Mouse (Mus musculus): ENCODE results near the gene Dpep3. TPM values are rescaled to one million over a fixed set of nuclear protein-coding genes. Genes with fewer than 3 reads are reported as not detected.
"Not testable (repeated sequence)": the region's sequence is repeated elsewhere in the genome, so short reads cannot be mapped to it uniquely, and the experiment has no call there.

Dpep3 gene
- total RNA-seq (2014; fragmentation: Nextera tagmentation) (not detected in 2 replicates), total RNA-seq (2017) (0.05 TPM in 1 of 2 replicates, not detected in the other), polyA plus RNA-seq (2012) (not detected in 2 replicates)

GRCm38 (mm10) chr8:105979325-105979724 is at the start of gene Dpep3:
Dpep3 (minus strand) TSS chr8:105979429.
- H3K9me3 ChIP-seq (replicated peaks), result no peaks in the 10 kb centered on the region; the same call in 1 of the 2 replicates
- no peak within 1 kb of the TSS for H3K4me3 ChIP-seq (ENCODE audit: low read depth, low read length)
- peaks cover 9% of the 10 kb centered on the region for H3K4me1 ChIP-seq (ENCODE audit: insufficient read depth, low read depth, low read length)
- DNase-seq (ENCODE audit: low spot score), result no peak
- no peaks in the 10 kb centered on the region for H3K36me3 ChIP-seq (replicated peaks)
- peaks cover 29% of the 10 kb centered on the region for H3K27me3 ChIP-seq (ENCODE audit: insufficient read depth, low read length)
- ATAC-seq (ENCODE audit: extremely low read depth, insufficient number of reproducible peaks, low FRiP score, poor library complexity, severe bottlenecking), result no peak
- TF ChIP-seq GATA2 (IDR thresholded peaks at IDR 0.05; ENCODE audit: borderline replicate concordance, low read depth, low read length) (no peak), CTCF (IDR thresholded peaks at IDR 0.05; ENCODE audit: low read depth, low read length) (no peak), GATA1 (IDR thresholded peaks at IDR 0.05; ENCODE audit: borderline replicate concordance, low read length) (no peak)

GRCm38 (mm10) chr8:106022483-106022882 is 43.3 kb upstream of the Dpep3 start:
- peak; percentile 51 for DNase-seq (ENCODE audit: low spot score)
- no peaks in the 10 kb centered on the region for H3K9me3 ChIP-seq (replicated peaks)
- ATAC-seq (ENCODE audit: extremely low read depth, insufficient number of reproducible peaks, low FRiP score, poor library complexity, severe bottlenecking), result peak; percentile 54
- H3K36me3 ChIP-seq (replicated peaks), result peaks cover 86% of the 10 kb centered on the region
- TF ChIP-seq GATA1 (IDR thresholded peaks at IDR 0.05; ENCODE audit: borderline replicate concordance, low read length) (no peak), CTCF (IDR thresholded peaks at IDR 0.05; ENCODE audit: low read depth, low read length) (peak; percentile 92), POLR2AphosphoS5 (IDR thresholded peaks at IDR 0.05; ENCODE audit: insufficient replicate concordance, low read depth, low read length) (no peak), GATA2 (IDR thresholded peaks at IDR 0.05; ENCODE audit: borderline replicate concordance, low read depth, low read length) (no peak), TAL1 (conservative IDR thresholded peaks at IDR 0.05; ENCODE audit: low read depth, low read length) (no peak)
- peaks cover 11% of the 10 kb centered on the region for H3K4me1 ChIP-seq (ENCODE audit: insufficient read depth, low read depth, low read length)
- H3K27me3 ChIP-seq (ENCODE audit: insufficient read depth, low read length), result no peaks in the 10 kb centered on the region
- H3K4me3 ChIP-seq (ENCODE audit: low read depth, low read length), result no peak overlapping the region

- ATAC-seq (ENCODE audit: extremely low read depth, insufficient number of reproducible peaks, low FRiP score, poor library complexity, severe bottlenecking) (no peak), DNase-seq (ENCODE audit: low spot score) (no peak)
- TF ChIP-seq GATA2 (IDR thresholded peaks at IDR 0.05; ENCODE audit: borderline replicate concordance, low read depth, low read length) (no peak), POLR2AphosphoS5 (IDR thresholded peaks at IDR 0.05; ENCODE audit: insufficient replicate concordance, low read depth, low read length) (no peak), GATA1 (IDR thresholded peaks at IDR 0.05; ENCODE audit: borderline replicate concordance, low read length) (no peak)
- Histone ChIP-seq H3K9me3 (replicated peaks) (no peaks in the 10 kb centered on the region), H3K4me3 (ENCODE audit: low read depth, low read length) (no peak overlapping the region), H3K36me3 (replicated peaks) (peaks cover 77% of the 10 kb centered on the region), H3K4me1 (ENCODE audit: insufficient read depth, low read depth, low read length) (peaks cover 29% of the 10 kb centered on the region), H3K27me3 (ENCODE audit: insufficient read depth, low read length) (no peaks in the 10 kb centered on the region)
Measured at GRCm38 (mm10) chr8:106018039-106018438, 38.8 kb upstream of the Dpep3 start.

DNA sequence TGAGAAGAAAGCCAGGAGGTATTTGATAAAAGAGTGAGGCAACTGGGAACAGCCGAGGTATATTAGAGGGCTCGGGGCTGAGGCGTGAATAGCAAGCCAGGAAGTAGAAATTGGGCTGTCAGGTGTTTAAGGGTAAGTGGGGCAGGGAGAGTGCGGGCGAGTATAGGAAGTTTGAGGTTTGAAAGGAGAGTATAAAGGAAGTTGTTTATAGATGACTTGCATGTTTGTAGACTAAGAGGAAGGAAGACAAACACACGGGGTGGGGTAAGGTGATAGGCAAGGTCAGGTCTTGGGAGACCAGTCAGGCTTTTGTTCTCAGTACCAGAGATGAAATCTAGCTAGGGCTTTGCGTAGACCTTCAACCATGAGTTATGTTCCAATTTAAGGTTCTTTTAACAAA is 37.9 kb upstream of the Dpep3 start:
- Histone ChIP-seq H3K27me3 (ENCODE audit: insufficient read depth, low read length) (no peaks in the 10 kb centered on the region), H3K9me3 (replicated peaks) (no peaks in the 10 kb centered on the region), H3K4me1 (ENCODE audit: insufficient read depth, low read depth, low read length) (peaks cover 29% of the 10 kb centered on the region), H3K36me3 (replicated peaks) (peaks cover 70% of the 10 kb centered on the region), H3K4me3 (ENCODE audit: low read depth, low read length) (no peak overlapping the region)
- TF ChIP-seq POLR2AphosphoS5 (IDR thresholded peaks at IDR 0.05; ENCODE audit: insufficient replicate concordance, low read depth, low read length) (no peak), GATA1 (IDR thresholded peaks at IDR 0.05; ENCODE audit: borderline replicate concordance, low read length) (no peak), TAL1 (conservative IDR thresholded peaks at IDR 0.05; ENCODE audit: low read depth, low read length) (no peak), CTCF (IDR thresholded peaks at IDR 0.05; ENCODE audit: low read depth, low read length) (no peak), GATA2 (IDR thresholded peaks at IDR 0.05; ENCODE audit: borderline replicate concordance, low read depth, low read length) (no peak)
- DNase-seq (ENCODE audit: low spot score) (peak; percentile 72), ATAC-seq (ENCODE audit: extremely low read depth, insufficient number of reproducible peaks, low FRiP score, poor library complexity, severe bottlenecking) (peak; percentile 40)

DNA sequence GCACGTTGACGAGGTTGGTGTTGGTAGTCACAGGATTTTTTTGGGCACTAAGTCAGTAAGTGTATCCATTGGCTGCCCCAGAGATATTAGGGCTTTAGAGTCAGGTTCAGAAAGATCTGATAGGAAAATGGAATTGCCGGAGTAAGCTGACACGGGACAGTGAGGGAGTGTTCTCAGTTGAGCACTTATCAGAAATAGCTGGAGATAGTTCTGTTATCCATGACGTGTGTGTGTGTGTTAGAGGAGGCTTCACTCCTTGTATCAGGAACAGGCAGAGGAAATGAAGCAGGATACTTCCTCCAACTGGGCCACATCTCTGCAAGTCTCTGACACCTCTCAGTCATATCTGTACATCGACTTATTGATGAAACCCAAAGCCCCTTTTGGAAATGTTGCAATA is 37.1 kb upstream of the Dpep3 start:
- no peak overlapping the region for H3K4me3 ChIP-seq (ENCODE audit: low read depth, low read length)
- H3K27me3 ChIP-seq (ENCODE audit: insufficient read depth, low read length), result no peaks in the 10 kb centered on the region
- TF ChIP-seq TAL1 (conservative IDR thresholded peaks at IDR 0.05; ENCODE audit: low read depth, low read length) (no peak), POLR2AphosphoS5 (IDR thresholded peaks at IDR 0.05; ENCODE audit: insufficient replicate concordance, low read depth, low read length) (no peak), CTCF (IDR thresholded peaks at IDR 0.05; ENCODE audit: low read depth, low read length) (no peak), GATA2 (IDR thresholded peaks at IDR 0.05; ENCODE audit: borderline replicate concordance, low read depth, low read length) (no peak)
- ATAC-seq (ENCODE audit: extremely low read depth, insufficient number of reproducible peaks, low FRiP score, poor library complexity, severe bottlenecking) (no peak), DNase-seq (ENCODE audit: low spot score) (no peak)
- H3K4me1 ChIP-seq (ENCODE audit: insufficient read depth, low read depth, low read length), result peaks cover 33% of the 10 kb centered on the region
- H3K9me3 ChIP-seq (replicated peaks), result no peaks in the 10 kb centered on the region
- peaks cover 61% of the 10 kb centered on the region for H3K36me3 ChIP-seq (replicated peaks)

- not testable (repeated sequence) for H3K9me3 ChIP-seq (replicated peaks); H3K27me3 ChIP-seq (ENCODE audit: insufficient read depth, low read length); ATAC-seq (ENCODE audit: extremely low read depth, insufficient number of reproducible peaks, low FRiP score, poor library complexity, severe bottlenecking)
- Histone ChIP-seq H3K4me1 (ENCODE audit: insufficient read depth, low read depth, low read length) (peaks cover 46% of the 10 kb centered on the region), H3K4me3 (ENCODE audit: low read depth, low read length) (peak overlapping the region; percentile 99), H3K36me3 (replicated peaks) (peaks cover 46% of the 10 kb centered on the region)
- TF ChIP-seq TAL1 (conservative IDR thresholded peaks at IDR 0.05; ENCODE audit: low read depth, low read length), result 0 out of 2 replicates have a peak, but pooled peaks have one; percentile 26
- peak; percentile 46 for DNase-seq (ENCODE audit: low spot score)
Measured at GRCm38 (mm10) chr8:106012203-106012602, 33.0 kb upstream of the Dpep3 start.

DNA sequence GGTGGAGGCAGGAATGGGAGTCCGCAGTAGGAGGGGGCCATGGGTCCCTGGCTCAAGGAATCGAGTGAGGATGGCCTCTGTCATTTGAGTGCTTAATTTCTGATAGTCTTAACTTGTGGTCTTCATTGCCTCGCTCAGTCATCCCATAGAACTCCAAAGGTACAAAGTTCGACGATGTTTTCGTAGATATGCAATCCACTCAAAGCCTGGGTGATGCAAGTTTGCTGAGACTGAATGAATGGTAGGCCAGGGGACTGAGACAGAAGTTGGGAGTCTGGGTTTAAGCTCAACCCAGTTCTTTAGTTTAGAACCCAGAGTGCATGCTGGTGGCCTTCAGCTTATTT is 32.4 kb upstream of the Dpep3 start, which contains the start of gene Ddx28:
Ddx28 (minus strand) TSS at position 240 of the 344 bp plus-strand sequence.
- no peaks in the 10 kb centered on the region for H3K9me3 ChIP-seq (replicated peaks)
- H3K4me3 ChIP-seq (ENCODE audit: low read depth, low read length), result peak within 1 kb of the TSS; percentile 99
- no peak for TF ChIP-seq POLR2AphosphoS5 (IDR thresholded peaks at IDR 0.05; ENCODE audit: insufficient replicate concordance, low read depth, low read length)
- TF ChIP-seq GATA1 (IDR thresholded peaks at IDR 0.05; ENCODE audit: borderline replicate concordance, low read length), result no peak
- TF ChIP-seq GATA2 (IDR thresholded peaks at IDR 0.05; ENCODE audit: borderline replicate concordance, low read depth, low read length), result no peak
- no peak for TF ChIP-seq TAL1 (conservative IDR thresholded peaks at IDR 0.05; ENCODE audit: low read depth, low read length)
- TF ChIP-seq CTCF (IDR thresholded peaks at IDR 0.05; ENCODE audit: low read depth, low read length), result no peak
- ATAC-seq (ENCODE audit: extremely low read depth, insufficient number of reproducible peaks, low FRiP score, poor library complexity, severe bottlenecking) (no peak), DNase-seq (ENCODE audit: low spot score) (peak; percentile 40)
- H3K36me3 ChIP-seq (replicated peaks), result peaks cover 41% of the 10 kb centered on the region
- H3K27me3 ChIP-seq (ENCODE audit: insufficient read depth, low read length), result no peaks in the 10 kb centered on the region
- peaks cover 41% of the 10 kb centered on the region for H3K4me1 ChIP-seq (ENCODE audit: insufficient read depth, low read depth, low read length)

Data from G1E (cell line).